Mouse (Mus musculus): ENCODE measurements around the gene Crygs. TPM values are rescaled to one million over a fixed set of nuclear protein-coding genes. Genes with fewer than 3 reads are reported as not detected.
A peak's percentile ranks its signal among the peaks of the same experiment; 100 is the strongest.
"Not testable (repeated sequence)": the region's sequence is repeated elsewhere in the genome, so short reads cannot be mapped to it uniquely, and the experiment has no call there.

The Crygs gene
- polyA plus RNA-seq, 1 experiment from 2014 or later: not detected

DNA sequence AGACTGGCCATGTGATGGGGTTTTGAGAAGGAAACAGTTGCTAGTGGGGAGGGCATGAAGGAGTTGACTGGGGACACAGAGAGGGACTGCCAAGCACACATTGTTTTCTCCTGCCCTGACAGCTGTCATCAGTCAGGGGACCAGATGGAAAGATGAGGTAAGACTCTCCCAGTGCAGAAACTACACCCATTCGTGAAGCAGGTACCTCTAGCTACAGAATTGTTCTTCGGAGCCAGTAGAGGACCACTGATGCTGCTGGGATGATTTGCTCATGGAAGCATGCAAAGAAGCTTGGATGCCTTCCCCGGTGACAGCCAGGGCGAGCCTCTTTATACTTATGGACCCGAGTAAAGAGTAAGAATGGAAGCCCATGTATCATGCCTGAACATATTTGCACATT, 13.9 kb downstream of the Crygs start:
- H3K4me1 ChIP-seq (replicated peaks; ENCODE audit: control insufficient read depth, insufficient read depth, low read length): 0 out of 2 replicates have a peak, but pooled peaks cover 3% of the 10 kb centered on the region
- peaks cover 52% of the 10 kb centered on the region for H3K27me3 ChIP-seq (ENCODE audit: control insufficient read depth, insufficient read depth, low read length)
- no peak overlapping the region for H3K9ac ChIP-seq
- H3K27ac ChIP-seq: no peak overlapping the region
- ATAC-seq (ENCODE audit: low FRiP score) (no peak), DNase-seq (ENCODE audit: low spot score) (no peak)
- H3K4me3 ChIP-seq (replicated peaks; ENCODE audit: low read length): no peak overlapping the region
- WGBS: 83% methylated on average over 5 of the region's 5 CpGs
- no peak overlapping the region for H3K4me2 ChIP-seq (replicated peaks)
- H3K9me3 ChIP-seq (ENCODE audit: control insufficient read depth, low read length): no peaks in the 10 kb centered on the region
- no peaks in the 10 kb centered on the region for H3K36me3 ChIP-seq (replicated peaks; ENCODE audit: control insufficient read depth, insufficient read depth)

DNA sequence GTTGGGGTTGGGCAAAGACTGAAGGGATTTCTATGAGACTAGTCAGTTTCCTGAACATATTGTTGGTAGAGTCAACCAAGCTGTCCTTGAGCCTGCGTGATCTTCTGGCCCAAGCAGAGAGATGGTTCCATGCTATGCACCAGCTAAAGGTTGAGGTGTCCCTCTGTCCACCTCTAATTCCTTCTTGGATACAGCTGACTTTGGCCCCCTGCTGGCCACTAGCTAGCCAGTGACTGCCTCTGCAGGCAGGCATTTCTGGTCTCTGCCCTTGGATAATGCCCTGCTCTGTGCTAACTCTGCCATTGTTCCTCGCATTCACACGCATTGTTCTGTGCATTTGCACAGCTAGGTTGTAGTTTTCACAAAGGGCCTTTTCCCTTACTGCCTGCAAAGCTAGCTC, 15.9 kb downstream of the Crygs start:
- Histone ChIP-seq H3K4me2 (replicated peaks) (no peak overlapping the region), H3K27me3 (ENCODE audit: control insufficient read depth, insufficient read depth, low read length) (peaks cover 46% of the 10 kb centered on the region)
- 48% methylated on average over 3 of the region's 3 CpGs for WGBS

DNA sequence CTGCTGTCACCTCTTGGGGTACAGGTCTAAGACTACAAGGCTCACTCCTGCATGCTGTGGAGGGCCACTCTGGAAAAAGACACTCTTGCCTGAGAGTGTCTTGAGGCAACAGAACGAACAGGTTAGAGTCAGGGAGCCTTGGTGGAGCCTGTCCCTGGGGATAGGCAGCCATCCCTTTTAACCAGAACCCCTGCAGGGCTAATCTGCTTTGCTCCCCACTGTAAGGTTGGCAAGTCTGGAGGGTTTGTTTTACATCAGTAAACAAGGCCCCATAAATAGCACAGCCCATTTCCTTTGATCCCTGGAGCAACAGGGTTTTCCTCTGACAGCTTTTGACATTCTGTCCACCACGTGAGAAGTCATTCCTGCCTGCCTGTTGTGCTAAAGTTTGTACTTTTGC, 20.1 kb downstream of the Crygs start:
- no peaks in the 10 kb centered on the region for H3K4me1 ChIP-seq (replicated peaks; ENCODE audit: control insufficient read depth, insufficient read depth, low read length)
- ATAC-seq (ENCODE audit: low FRiP score) (no peak), DNase-seq (ENCODE audit: low spot score) (no peak)
- H3K9me3 ChIP-seq (ENCODE audit: control insufficient read depth, low read length): no peaks in the 10 kb centered on the region
- peaks cover 23% of the 10 kb centered on the region for H3K27me3 ChIP-seq (ENCODE audit: control insufficient read depth, insufficient read depth, low read length)
- no peak overlapping the region for H3K27ac ChIP-seq
- H3K9ac ChIP-seq: no peak overlapping the region
- no peak overlapping the region for H3K4me2 ChIP-seq (replicated peaks)
- H3K36me3 ChIP-seq (replicated peaks; ENCODE audit: control insufficient read depth, insufficient read depth): no peaks in the 10 kb centered on the region
- no peak overlapping the region for H3K4me3 ChIP-seq (replicated peaks; ENCODE audit: low read length)
- 7% methylated on average over 2 of the region's 2 CpGs for WGBS

More for the DNA sequence above, 15.9 kb downstream of the Crygs start:
- no peaks in the 10 kb centered on the region for H3K9me3 ChIP-seq (ENCODE audit: control insufficient read depth, low read length)
- H3K4me1 ChIP-seq (replicated peaks; ENCODE audit: control insufficient read depth, insufficient read depth, low read length): 0 out of 2 replicates have a peak, but pooled peaks cover 3% of the 10 kb centered on the region
- DNase-seq (ENCODE audit: low spot score) (no peak), ATAC-seq (ENCODE audit: low FRiP score) (no peak)
- H3K27ac ChIP-seq: no peak overlapping the region
- no peak overlapping the region for H3K4me3 ChIP-seq (replicated peaks; ENCODE audit: low read length)
- no peaks in the 10 kb centered on the region for H3K36me3 ChIP-seq (replicated peaks; ENCODE audit: control insufficient read depth, insufficient read depth)
- no peak overlapping the region for H3K9ac ChIP-seq

DNA sequence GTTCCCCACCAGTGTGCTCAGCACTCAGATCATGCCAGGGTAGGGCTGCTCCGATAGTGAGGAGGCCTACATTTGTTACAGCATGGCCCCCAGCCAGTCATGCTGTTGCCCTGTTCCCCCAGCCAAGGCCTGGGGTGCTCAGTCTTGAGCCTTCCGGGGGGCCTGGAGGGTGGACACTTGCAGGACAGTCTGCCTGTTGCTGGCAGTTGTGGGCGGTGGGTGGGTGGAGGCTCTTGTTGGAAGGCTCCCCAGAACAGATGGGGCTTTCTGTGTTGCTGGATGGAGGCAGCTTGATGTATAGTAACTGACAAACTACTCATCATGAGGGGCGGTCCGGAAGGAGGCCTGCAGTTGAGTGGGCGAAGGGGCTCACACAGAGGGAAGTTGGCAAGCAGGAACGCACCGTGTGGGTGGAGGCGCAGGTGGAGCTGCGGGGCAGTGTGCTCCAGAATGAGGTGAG, 21.4 kb downstream of the Crygs start:
- Histone ChIP-seq H3K27me3 (ENCODE audit: control insufficient read depth, insufficient read depth, low read length) (peaks cover 15% of the 10 kb centered on the region; the same call in 1 of the 2 replicates), H3K4me2 (replicated peaks) (no peak overlapping the region), H3K36me3 (replicated peaks; ENCODE audit: control insufficient read depth, insufficient read depth) (no peaks in the 10 kb centered on the region), H3K4me3 (replicated peaks; ENCODE audit: low read length) (no peak overlapping the region), H3K9me3 (ENCODE audit: control insufficient read depth, low read length) (no peaks in the 10 kb centered on the region), H3K27ac (no peak overlapping the region), H3K9ac (no peak overlapping the region), H3K4me1 (replicated peaks; ENCODE audit: control insufficient read depth, insufficient read depth, low read length) (no peaks in the 10 kb centered on the region)
- DNase-seq (ENCODE audit: low spot score): no peak
- WGBS: 55% methylated on average over 10 of the region's 10 CpGs
- peak; percentile 68; the same call in 1 of the 2 replicates for ATAC-seq (ENCODE audit: low FRiP score)

DNA sequence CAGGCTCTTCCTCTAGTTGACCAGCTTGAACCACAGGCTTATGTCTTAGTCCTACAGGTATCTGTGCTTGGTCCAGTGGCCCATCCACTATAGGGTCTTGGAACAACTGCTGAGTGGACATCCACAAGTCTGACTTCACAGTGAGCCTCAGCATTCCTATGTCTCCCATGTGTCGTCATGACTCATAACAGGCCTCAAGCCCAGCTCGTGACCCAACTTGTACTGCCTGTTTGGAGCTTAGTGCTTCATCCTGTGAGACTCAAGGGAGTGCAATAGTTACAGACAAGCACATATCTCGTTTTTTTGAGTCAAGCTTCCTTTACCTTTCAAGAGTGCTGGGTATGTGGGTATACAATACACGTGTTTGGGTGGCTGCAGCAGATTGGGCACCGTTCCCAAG, 28.7 kb downstream of the Crygs start:
- H3K4me1 ChIP-seq (replicated peaks; ENCODE audit: control insufficient read depth, insufficient read depth, low read length): no peaks in the 10 kb centered on the region
- 81% methylated on average over 5 of the region's 5 CpGs for WGBS
- H3K9ac ChIP-seq: no peak overlapping the region
- no peaks in the 10 kb centered on the region for H3K27me3 ChIP-seq (ENCODE audit: control insufficient read depth, insufficient read depth, low read length)
- no peak overlapping the region for H3K4me2 ChIP-seq (replicated peaks)
- H3K27ac ChIP-seq: no peak overlapping the region
- ATAC-seq (ENCODE audit: low FRiP score) (no peak), DNase-seq (ENCODE audit: low spot score) (no peak)
- no peak overlapping the region for H3K4me3 ChIP-seq (replicated peaks; ENCODE audit: low read length)
- H3K9me3 ChIP-seq (ENCODE audit: control insufficient read depth, low read length): no peaks in the 10 kb centered on the region
- no peaks in the 10 kb centered on the region for H3K36me3 ChIP-seq (replicated peaks; ENCODE audit: control insufficient read depth, insufficient read depth)

DNA sequence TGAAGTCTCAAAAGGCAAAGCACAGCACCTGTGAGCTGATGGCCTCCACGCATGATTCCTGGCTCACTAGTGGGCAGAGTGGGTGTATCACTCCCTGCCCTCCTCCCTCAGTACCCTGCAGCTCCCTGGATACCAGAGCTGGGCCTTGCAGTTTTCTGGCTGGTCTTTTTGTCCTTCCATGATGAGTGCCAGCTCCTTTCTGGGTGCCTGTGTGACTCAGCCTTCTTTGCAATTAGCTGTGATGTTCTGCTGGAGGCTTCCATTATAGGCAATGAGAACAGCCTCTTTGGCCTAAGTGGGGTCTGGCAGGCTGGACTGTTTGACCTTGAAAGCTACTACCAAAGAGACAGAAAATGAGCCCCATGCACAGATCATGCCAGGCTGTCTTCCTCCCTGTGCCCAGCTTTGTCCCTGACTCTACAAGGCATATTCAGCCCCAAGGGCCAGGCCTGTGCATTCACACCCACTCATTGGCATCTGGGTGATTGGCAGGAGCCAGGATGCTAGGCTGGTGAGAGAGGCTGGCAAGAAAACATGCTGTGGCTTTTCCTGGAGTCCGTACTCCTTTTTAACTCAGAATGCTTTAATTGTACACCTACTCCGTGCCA, 32.0 kb downstream of the Crygs start:
- H3K36me3 ChIP-seq (replicated peaks; ENCODE audit: control insufficient read depth, insufficient read depth): no peaks in the 10 kb centered on the region
- no peaks in the 10 kb centered on the region for H3K27me3 ChIP-seq (ENCODE audit: control insufficient read depth, insufficient read depth, low read length)
- H3K4me3 ChIP-seq (replicated peaks; ENCODE audit: low read length): no peak overlapping the region
- DNase-seq (ENCODE audit: low spot score) (no peak), ATAC-seq (ENCODE audit: low FRiP score) (no peak)
- no peak overlapping the region for H3K9ac ChIP-seq
- H3K27ac ChIP-seq: no peak overlapping the region
- 95% methylated on average over 3 of the region's 3 CpGs for WGBS
- no peak overlapping the region for H3K4me2 ChIP-seq (replicated peaks)
- H3K4me1 ChIP-seq (replicated peaks; ENCODE audit: control insufficient read depth, insufficient read depth, low read length): no peaks in the 10 kb centered on the region
- no peaks in the 10 kb centered on the region for H3K9me3 ChIP-seq (ENCODE audit: control insufficient read depth, low read length)

DNA sequence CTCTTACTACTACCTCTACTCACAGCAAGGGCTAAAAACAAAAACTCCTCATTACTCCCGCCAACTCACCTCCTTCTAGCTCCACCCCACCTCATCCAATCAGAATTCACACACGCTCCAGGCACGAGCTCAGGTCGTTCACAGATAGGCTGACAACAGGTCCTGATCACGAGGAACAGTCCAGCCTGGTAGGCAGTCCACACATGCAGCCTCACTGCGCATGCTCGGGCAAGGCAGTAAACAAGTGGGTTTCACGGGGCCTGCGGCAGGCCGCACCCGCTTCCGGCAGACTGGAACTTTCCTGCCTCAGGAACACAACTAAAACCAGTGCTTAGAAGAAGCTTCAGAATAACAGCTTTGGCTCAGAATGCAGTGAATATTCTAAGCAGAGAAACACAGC, 33.1 kb downstream of the Crygs start:
- H3K4me3 ChIP-seq (replicated peaks; ENCODE audit: low read length); H3K36me3 ChIP-seq (replicated peaks; ENCODE audit: control insufficient read depth, insufficient read depth); H3K4me1 ChIP-seq (replicated peaks; ENCODE audit: control insufficient read depth, insufficient read depth, low read length); H3K9ac ChIP-seq; H3K27me3 ChIP-seq (ENCODE audit: control insufficient read depth, insufficient read depth, low read length); H3K9me3 ChIP-seq (ENCODE audit: control insufficient read depth, low read length); ATAC-seq (ENCODE audit: low FRiP score); H3K4me2 ChIP-seq (replicated peaks); H3K27ac ChIP-seq; DNase-seq (ENCODE audit: low spot score): not testable (repeated sequence)
- 92% methylated on average over 12 of the region's 12 CpGs for WGBS

DNA sequence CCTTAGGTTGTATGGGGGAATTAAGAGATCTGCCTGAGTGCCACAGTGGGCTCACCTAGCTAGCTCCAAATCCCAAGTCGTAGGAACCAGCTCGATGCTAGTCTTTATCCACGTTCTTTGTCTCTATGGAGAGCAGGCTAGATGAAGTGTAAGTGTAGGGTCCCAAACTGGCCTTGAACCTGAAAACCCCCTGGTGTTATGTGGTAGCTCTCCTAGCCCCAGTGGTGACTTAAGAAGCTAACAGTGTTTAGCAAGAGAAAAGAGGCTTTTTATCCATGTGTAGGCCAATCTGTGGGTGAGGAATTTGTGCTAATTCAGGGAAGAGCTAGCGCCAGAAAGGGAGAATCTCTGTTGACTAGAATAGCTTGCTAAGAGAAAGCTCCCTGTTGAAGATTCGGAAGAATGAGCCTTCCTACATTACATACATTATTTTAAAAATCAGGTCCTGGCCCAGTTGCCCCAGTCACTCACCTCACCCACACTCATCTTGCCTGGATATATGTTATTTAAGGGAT, 35.8 kb downstream of the Crygs start:
- Histone ChIP-seq H3K4me1 (replicated peaks; ENCODE audit: control insufficient read depth, insufficient read depth, low read length) (no peaks in the 10 kb centered on the region), H3K4me2 (replicated peaks) (no peak overlapping the region), H3K9ac (no peak overlapping the region), H3K27ac (no peak overlapping the region), H3K9me3 (ENCODE audit: control insufficient read depth, low read length) (no peaks in the 10 kb centered on the region), H3K4me3 (replicated peaks; ENCODE audit: low read length) (no peak overlapping the region), H3K27me3 (ENCODE audit: control insufficient read depth, insufficient read depth, low read length) (no peaks in the 10 kb centered on the region), H3K36me3 (replicated peaks; ENCODE audit: control insufficient read depth, insufficient read depth) (no peaks in the 10 kb centered on the region)
- no peak for ATAC-seq (ENCODE audit: low FRiP score)
- WGBS: 69% methylated on average over 5 of the region's 5 CpGs
- DNase-seq (ENCODE audit: low spot score): no peak

DNA sequence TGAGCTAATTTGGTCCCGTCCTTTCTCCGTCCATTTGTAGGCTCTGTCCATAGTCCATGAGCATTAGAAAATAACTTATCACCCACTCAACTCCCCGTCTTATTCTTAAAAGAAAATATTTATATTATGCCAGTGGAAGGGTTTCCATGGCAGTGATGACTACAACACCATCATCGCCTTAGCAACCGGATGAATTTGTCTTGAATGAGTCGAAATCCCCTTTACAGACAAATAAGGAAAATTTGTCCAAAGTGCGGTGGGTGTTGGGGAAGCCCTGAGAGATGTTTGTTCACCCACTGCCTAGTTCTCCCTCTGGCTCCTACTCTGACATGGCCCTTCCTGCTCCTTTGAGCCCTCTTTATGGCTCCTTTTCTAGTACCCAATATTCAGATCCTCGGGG, 42.7 kb downstream of the Crygs start:
- H3K9me3 ChIP-seq (ENCODE audit: control insufficient read depth, low read length): no peaks in the 10 kb centered on the region
- no peak for DNase-seq (ENCODE audit: low spot score)
- no peak overlapping the region for H3K4me2 ChIP-seq (replicated peaks)
- no peaks in the 10 kb centered on the region for H3K4me1 ChIP-seq (replicated peaks; ENCODE audit: control insufficient read depth, insufficient read depth, low read length)
- no peaks in the 10 kb centered on the region for H3K27me3 ChIP-seq (ENCODE audit: control insufficient read depth, insufficient read depth, low read length)
- H3K27ac ChIP-seq: no peak overlapping the region
- H3K9ac ChIP-seq: no peak overlapping the region
- 91% methylated on average over 8 of the region's 8 CpGs for WGBS
- no peak for ATAC-seq (ENCODE audit: low FRiP score)
- H3K4me3 ChIP-seq (replicated peaks; ENCODE audit: low read length): no peak overlapping the region
- H3K36me3 ChIP-seq (replicated peaks; ENCODE audit: control insufficient read depth, insufficient read depth): no peaks in the 10 kb centered on the region

DNA sequence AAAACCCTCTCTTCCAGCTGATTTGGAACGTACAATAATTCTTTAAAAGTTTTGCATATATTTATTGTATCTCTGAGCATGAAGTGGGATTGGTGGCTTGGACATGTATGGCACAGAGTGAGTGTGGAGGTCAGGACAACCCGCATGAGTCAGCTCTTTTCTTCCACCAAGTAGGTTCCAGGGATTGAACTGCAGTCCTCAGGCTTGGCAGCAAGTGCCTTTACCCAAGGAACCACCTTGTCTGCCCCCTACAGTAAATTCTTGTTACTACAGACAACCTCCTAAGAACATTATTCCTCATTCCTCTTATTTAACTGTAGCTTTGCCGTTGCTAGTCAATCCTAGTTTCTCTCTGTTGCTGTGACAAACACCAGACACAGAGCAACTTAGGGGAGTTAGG, 44.0 kb downstream of the Crygs start:
- ATAC-seq (ENCODE audit: low FRiP score) (no peak), DNase-seq (ENCODE audit: low spot score) (no peak)
- WGBS: 89% methylated on average over 3 of the region's 3 CpGs
- H3K4me3 ChIP-seq (replicated peaks; ENCODE audit: low read length): no peak overlapping the region
- no peak overlapping the region for H3K4me2 ChIP-seq (replicated peaks)
- H3K27me3 ChIP-seq (ENCODE audit: control insufficient read depth, insufficient read depth, low read length): no peaks in the 10 kb centered on the region
- no peaks in the 10 kb centered on the region for H3K4me1 ChIP-seq (replicated peaks; ENCODE audit: control insufficient read depth, insufficient read depth, low read length)
- no peaks in the 10 kb centered on the region for H3K9me3 ChIP-seq (ENCODE audit: control insufficient read depth, low read length)
- H3K36me3 ChIP-seq (replicated peaks; ENCODE audit: control insufficient read depth, insufficient read depth): no peaks in the 10 kb centered on the region
- H3K9ac ChIP-seq: no peak overlapping the region
- no peak overlapping the region for H3K27ac ChIP-seq
